Mouse (Mus musculus): ENCODE results near the gene Crip2. TPM values are rescaled to one million over a fixed set of nuclear protein-coding genes. Genes with fewer than 3 reads are reported as not detected.

The Crip2 gene
- total and polyA plus RNA-seq, 3 experiments: 1.3 to 9.5 TPM; not detected in 1

DNA sequence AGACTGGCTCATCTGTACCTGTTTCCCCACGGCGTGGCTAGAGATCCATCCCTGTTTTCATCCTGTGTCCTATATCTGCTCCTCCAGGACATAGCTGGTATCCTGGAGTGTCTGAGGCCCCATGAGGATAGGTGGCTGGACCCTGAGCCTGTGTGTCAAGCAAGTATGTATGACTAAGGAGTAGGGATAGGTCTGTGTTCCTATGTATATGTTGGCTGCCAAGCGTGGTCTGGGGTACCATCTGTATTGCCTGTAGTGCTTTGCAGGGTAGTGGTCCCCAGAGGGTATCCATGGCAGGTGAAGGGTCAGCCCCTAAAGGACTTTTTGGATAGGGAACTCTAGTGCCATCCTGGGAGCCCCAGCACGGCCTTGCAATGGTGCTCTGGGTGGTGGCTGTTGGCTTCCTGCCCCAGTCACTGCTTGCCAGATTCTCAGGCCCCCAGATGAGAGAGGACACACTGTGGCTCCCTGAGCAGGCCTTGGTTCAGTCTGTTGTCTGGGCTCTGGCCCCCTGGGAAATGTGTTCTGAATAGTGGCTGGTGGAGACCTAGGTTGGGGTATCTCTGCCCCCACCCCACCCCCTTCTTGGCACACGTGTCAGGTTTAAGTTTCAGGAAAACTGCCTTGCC is 39.5 kb upstream of the Crip2 start:
- no peak for ATAC-seq (ENCODE audit: extremely low read depth, insufficient number of reproducible peaks, low FRiP score, poor library complexity, severe bottlenecking)
- Histone ChIP-seq H3K4me1 (ENCODE audit: insufficient read depth, low read depth, low read length) (peaks cover 77% of the 10 kb centered on the region), H3K36me3 (replicated peaks) (peaks cover 67% of the 10 kb centered on the region), H3K4me3 (ENCODE audit: low read depth, low read length) (peak overlapping the region; percentile 78; the same call in 1 of the 2 replicates), H3K27me3 (ENCODE audit: insufficient read depth, low read length) (peaks cover 19% of the 10 kb centered on the region), H3K9me3 (replicated peaks) (peaks cover 6% of the 10 kb centered on the region)
- TF ChIP-seq TAL1 (conservative IDR thresholded peaks at IDR 0.05; ENCODE audit: low read depth, low read length) (no peak), POLR2AphosphoS5 (IDR thresholded peaks at IDR 0.05; ENCODE audit: insufficient replicate concordance, low read depth, low read length) (0 out of 2 replicates have a peak, but pooled peaks have one; percentile 33)
- no peak for DNase-seq (ENCODE audit: low spot score)

GRCm38 (mm10) chr12:113101251-113101960 is 38.6 kb upstream of the Crip2 start:
- peak overlapping the region; percentile 13; the same call in 1 of the 2 replicates for H3K4me3 ChIP-seq (ENCODE audit: low read depth, low read length)
- H3K9me3 ChIP-seq (replicated peaks): peaks cover 11% of the 10 kb centered on the region
- H3K27me3 ChIP-seq (ENCODE audit: insufficient read depth, low read length): peaks cover 11% of the 10 kb centered on the region
- TF ChIP-seq CTCF (IDR thresholded peaks at IDR 0.05; ENCODE audit: low read depth, low read length) (no peak), GATA1 (IDR thresholded peaks at IDR 0.05; ENCODE audit: borderline replicate concordance, low read length) (no peak), GATA2 (IDR thresholded peaks at IDR 0.05; ENCODE audit: borderline replicate concordance, low read depth, low read length) (no peak), TAL1 (conservative IDR thresholded peaks at IDR 0.05; ENCODE audit: low read depth, low read length) (no peak), POLR2AphosphoS5 (IDR thresholded peaks at IDR 0.05; ENCODE audit: insufficient replicate concordance, low read depth, low read length) (no peak)
- DNase-seq (ENCODE audit: low spot score) (no peak), ATAC-seq (ENCODE audit: extremely low read depth, insufficient number of reproducible peaks, low FRiP score, poor library complexity, severe bottlenecking) (no peak)
- peaks cover 85% of the 10 kb centered on the region for H3K4me1 ChIP-seq (ENCODE audit: insufficient read depth, low read depth, low read length)
- H3K36me3 ChIP-seq (replicated peaks): peaks cover 75% of the 10 kb centered on the region

- H3K9me3 ChIP-seq (replicated peaks): peaks cover 16% of the 10 kb centered on the region
- DNase-seq (ENCODE audit: low spot score): peak; percentile 81
- H3K36me3 ChIP-seq (replicated peaks): peaks cover 83% of the 10 kb centered on the region
- peak; percentile 35 for ATAC-seq (ENCODE audit: extremely low read depth, insufficient number of reproducible peaks, low FRiP score, poor library complexity, severe bottlenecking)
- H3K27me3 ChIP-seq (ENCODE audit: insufficient read depth, low read length): peaks cover under 1% of the 10 kb centered on the region; the same call in 1 of the 2 replicates
- peak overlapping the region; percentile 20; the same call in 1 of the 2 replicates for H3K4me3 ChIP-seq (ENCODE audit: low read depth, low read length)
- peaks cover 88% of the 10 kb centered on the region for H3K4me1 ChIP-seq (ENCODE audit: insufficient read depth, low read depth, low read length)
- TF ChIP-seq GATA2 (IDR thresholded peaks at IDR 0.05; ENCODE audit: borderline replicate concordance, low read depth, low read length) (no peak), CTCF (IDR thresholded peaks at IDR 0.05; ENCODE audit: low read depth, low read length) (peak; percentile 46; the same call in 1 of the 2 replicates), GATA1 (IDR thresholded peaks at IDR 0.05; ENCODE audit: borderline replicate concordance, low read length) (no peak)
Measured at GRCm38 (mm10) chr12:113102461-113102860, 37.6 kb upstream of the Crip2 start.

DNA sequence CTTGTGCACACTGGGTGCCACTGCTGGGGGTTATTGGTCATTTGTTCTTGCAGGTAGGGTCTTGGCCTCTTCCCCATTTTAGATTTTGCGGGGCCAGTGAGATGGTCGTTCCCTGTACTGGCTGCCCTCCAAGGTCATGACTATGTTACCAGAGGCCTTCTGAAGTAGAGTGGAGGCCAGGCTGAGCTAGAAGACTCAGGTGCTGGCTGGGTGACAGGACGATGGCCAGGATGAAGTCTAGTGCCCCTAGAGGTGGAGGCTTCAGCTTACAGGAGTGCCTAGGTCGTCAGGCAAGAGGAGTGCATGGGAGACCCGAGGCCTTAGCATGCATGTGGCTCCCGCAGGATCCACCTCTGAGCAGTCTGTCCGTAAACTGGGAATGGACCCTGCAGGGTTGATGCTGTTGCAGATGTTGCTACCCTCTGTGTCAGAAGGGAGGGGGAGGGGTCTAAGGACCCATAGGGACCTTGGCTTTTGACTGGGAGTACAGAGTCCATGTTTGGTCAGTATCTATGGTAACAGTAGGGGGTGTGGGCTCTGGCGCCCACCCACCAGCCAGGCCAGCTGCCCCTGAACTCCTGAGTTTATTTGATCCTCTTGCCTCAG is 36.1 kb upstream of the Crip2 start:
- Histone ChIP-seq H3K4me3 (ENCODE audit: low read depth, low read length) (peak overlapping the region; percentile 34; the same call in 1 of the 2 replicates), H3K4me1 (ENCODE audit: insufficient read depth, low read depth, low read length) (peaks cover 94% of the 10 kb centered on the region), H3K9me3 (replicated peaks) (peaks cover 16% of the 10 kb centered on the region), H3K27me3 (ENCODE audit: insufficient read depth, low read length) (no peaks in the 10 kb centered on the region), H3K36me3 (replicated peaks) (peaks cover 93% of the 10 kb centered on the region)
- no peak for DNase-seq (ENCODE audit: low spot score)
- no peak for ATAC-seq (ENCODE audit: extremely low read depth, insufficient number of reproducible peaks, low FRiP score, poor library complexity, severe bottlenecking)
- TF ChIP-seq POLR2AphosphoS5 (IDR thresholded peaks at IDR 0.05; ENCODE audit: insufficient replicate concordance, low read depth, low read length) (no peak), TAL1 (conservative IDR thresholded peaks at IDR 0.05; ENCODE audit: low read depth, low read length) (no peak), CTCF (IDR thresholded peaks at IDR 0.05; ENCODE audit: low read depth, low read length) (0 out of 2 replicates have a peak, but pooled peaks have one; percentile 16), GATA1 (IDR thresholded peaks at IDR 0.05; ENCODE audit: borderline replicate concordance, low read length) (no peak), GATA2 (IDR thresholded peaks at IDR 0.05; ENCODE audit: borderline replicate concordance, low read depth, low read length) (no peak)

GRCm38 (mm10) chr12:113106386-113106785 is 33.6 kb upstream of the Crip2 start:
- no peak for ATAC-seq (ENCODE audit: extremely low read depth, insufficient number of reproducible peaks, low FRiP score, poor library complexity, severe bottlenecking)
- Histone ChIP-seq H3K9me3 (replicated peaks) (peaks cover 16% of the 10 kb centered on the region), H3K27me3 (ENCODE audit: insufficient read depth, low read length) (no peaks in the 10 kb centered on the region), H3K4me3 (ENCODE audit: low read depth, low read length) (peak overlapping the region; percentile 53; the same call in 1 of the 2 replicates), H3K36me3 (replicated peaks) (peaks cover 89% of the 10 kb centered on the region), H3K4me1 (ENCODE audit: insufficient read depth, low read depth, low read length) (peaks cover 90% of the 10 kb centered on the region)
- DNase-seq (ENCODE audit: low spot score): no peak
- no peak for TF ChIP-seq GATA2 (IDR thresholded peaks at IDR 0.05; ENCODE audit: borderline replicate concordance, low read depth, low read length)
- no peak for TF ChIP-seq POLR2AphosphoS5 (IDR thresholded peaks at IDR 0.05; ENCODE audit: insufficient replicate concordance, low read depth, low read length)
- no peak for TF ChIP-seq TAL1 (conservative IDR thresholded peaks at IDR 0.05; ENCODE audit: low read depth, low read length)
- no peak for TF ChIP-seq GATA1 (IDR thresholded peaks at IDR 0.05; ENCODE audit: borderline replicate concordance, low read length)
- TF ChIP-seq CTCF (IDR thresholded peaks at IDR 0.05; ENCODE audit: low read depth, low read length): no peak
